In the genomic region with DNA sequence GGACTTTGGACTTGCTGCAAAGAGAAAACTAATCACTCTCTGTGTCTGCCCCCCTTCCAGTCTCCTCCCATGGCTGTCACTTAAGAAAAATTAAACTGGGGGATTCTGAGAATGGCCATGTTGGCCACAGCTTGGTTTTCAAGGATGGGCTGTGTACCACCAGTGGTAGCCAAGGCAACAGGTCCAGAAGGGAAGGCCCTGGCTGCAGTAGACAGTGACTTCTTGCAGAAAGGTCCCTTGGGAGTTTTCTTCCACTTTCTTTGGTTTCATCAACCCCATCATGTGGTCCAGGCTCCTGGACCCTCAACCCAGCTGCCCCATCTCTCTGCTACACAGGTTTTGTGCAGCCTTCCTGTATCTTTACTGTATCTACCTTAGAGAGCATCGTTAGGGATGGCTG, we compare ENCODE assay signal across 1 mouse cellular context.
A peak's percentile ranks its signal among the peaks of the same experiment; 100 is the strongest.
TF ChIP-seq lines count a peak whose summit lies in the region.

No protein-coding gene starts in this region.

TF ChIP-seq in CH12.LX, 34 proteins besides CTCF, POLR2A, EP300 and RAD21 (continued from another document):
- 0 out of 2 replicates have a peak, but pooled peaks have one; percentile 16 for TF ChIP-seq IRF4 (IDR thresholded peaks at IDR 0.05; ENCODE audit: low read depth, low read length)
